Mouse (Mus musculus): ENCODE measurements at regions not wholly inside any gene's neighbourhood (a gene's known extent, or its start where the extent isn't known, plus 50 kb on each side); places are given as distances from the start of the nearest gene placed in this dataset.

DNA sequence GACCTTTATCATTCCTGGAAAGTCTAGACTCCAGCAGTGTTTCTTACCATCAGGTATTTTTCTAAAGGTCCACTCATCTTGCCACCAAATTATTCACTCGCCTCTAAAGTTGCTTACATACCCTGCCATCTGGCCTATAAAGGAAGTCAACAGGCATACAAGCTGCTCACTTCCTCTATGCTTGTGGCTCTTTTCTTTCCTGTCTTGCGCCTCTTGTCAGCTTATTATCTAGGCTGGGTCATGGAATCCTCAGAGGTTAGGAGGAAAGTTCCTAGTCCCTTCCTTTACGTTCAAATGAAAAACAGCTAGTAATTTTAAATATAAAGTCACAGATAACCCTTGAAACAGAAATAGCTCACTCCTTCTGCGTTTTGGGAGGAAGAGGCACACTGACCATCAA, 97.9 kb downstream of the Lipi start:
- DNase-seq = no peak

DNA sequence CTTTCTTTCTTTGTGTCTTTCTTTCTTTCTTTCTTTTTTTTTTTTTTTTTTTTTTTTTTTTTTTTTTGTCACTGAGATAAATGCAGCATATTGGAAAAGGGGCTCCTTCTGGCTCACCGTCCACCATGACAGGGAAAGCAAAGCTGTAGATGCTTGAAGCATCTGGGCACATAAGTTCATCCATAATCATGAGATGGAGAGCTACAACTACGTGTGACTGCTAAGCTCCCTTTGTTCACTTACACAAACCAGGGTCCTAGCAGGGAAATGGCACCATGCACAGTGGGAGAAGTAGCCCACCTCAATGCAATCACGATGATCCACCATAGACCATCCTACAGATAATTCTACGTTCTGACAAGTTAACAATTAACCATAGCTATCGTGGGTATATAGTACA, 102.0 kb downstream of the Lipi start:
- no peak for DNase-seq

DNA sequence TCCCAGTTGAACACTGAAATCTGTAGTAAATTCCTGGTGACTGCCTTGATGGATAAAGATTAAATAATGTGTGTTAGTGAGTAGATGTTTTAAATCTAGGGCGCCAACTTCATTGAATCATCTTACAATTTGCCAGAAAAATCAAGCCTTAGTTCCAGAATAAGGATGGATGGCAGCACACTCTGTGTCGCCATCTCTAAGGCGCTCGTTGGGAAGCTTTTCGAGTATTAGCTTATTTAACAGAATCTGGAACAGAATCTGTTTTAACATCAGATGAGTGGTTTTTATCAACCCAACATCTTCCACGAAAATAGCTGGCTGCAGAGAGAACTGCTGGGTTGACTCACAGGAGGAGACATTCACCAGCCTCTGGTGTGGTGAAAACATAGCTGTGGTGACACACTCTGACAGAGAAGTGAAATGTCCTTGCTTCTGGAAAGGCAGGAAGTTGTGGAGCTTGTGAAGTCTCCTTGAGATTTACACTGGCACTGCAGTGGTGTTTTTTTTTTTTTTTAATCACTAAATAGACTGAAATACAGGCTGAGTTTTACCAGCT, 120.4 kb downstream of the Lipi start:
- DNase-seq = peak; percentile 35

- no peak for DNase-seq
These were observed 123.7 kb downstream of the Lipi start for GRCm38 (mm10) chr16:75462136-75462535.

- DNase-seq = peak; percentile 59
These were observed 138.9 kb downstream of the Lipi start for GRCm38 (mm10) chr16:75446901-75447514.

GRCm38 (mm10) chr16:75439296-75439695, 146.6 kb downstream of the Lipi start:
- peak; percentile 39 for DNase-seq

DNA sequence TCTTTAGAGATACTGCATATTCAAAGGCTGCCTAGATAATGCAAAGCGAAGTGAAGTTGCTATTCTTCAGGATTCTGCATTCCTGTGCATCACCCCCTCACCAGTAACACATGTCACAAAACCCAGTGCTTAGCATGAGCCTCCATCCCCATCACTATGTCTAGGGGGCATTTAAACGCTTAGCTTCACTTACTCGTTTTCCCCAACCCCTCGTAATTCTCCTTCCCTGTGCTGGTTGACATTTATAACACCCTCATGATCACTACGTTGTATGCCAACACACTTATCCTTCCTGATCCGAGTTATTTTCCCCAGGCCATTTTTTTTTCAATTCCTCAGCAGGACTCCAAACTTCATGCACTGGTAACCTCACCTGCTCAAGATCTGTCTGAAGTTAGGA, 152.6 kb downstream of the Lipi start:
- DNase-seq = no peak

DNA sequence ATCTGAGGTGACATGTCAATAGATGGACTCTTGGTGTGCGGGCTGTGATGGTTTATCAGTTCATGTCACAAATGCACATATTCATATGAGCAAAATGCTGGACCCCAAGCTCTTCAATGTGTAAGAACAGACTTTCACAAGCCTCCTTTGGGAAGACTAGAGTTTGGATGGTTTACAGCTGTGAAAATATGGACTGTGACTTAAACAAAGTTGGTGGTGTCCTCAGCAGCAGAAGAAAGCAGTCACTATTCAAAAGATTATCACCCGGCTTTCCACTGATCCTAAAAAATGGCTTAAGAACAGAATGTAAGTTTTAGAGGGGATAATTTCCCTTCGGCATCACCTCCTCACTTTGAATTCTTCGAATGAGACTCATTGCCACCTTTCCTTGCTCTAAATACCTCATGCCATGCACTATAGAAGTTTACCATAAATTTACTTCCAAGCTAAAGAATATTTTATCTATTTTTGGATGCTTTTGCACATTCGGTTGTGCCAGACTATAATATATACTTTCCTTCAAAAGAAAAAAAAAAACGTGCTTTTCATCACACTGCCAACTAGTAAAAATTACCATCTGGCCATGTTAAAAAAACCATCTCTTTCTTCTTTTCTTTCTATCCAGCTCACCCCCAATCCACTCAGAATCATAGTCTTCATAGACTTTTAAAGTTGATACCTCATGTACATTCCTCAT, 201.2 kb downstream of the Lipi start:
- DNase-seq = no peak

- no peak for DNase-seq
These were observed 204.7 kb downstream of the Lipi start for GRCm38 (mm10) chr16:75381191-75381590.

DNA sequence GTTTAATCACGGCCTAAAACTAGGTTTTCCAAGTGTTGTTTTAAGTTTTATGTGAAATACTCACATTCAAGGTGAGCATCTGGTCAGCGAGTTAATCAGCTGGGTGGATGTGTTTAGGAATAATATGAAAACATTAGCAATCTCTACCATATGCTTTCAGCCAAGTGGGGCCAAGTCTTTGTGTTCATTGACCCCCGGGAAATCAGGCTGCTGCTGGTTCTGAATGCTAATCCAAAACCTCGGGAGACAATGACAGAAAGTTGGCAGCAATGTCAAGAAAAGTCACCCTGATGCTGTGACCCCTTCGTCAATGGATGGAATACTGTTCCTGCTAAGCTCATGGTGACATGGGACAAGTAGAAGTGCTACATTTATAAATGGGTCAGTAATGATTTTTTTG, 216.2 kb downstream of the Lipi start:
- no peak for DNase-seq

- DNase-seq = peak; percentile 23
These were observed 219.1 kb downstream of the Lipi start for GRCm38 (mm10) chr16:75366727-75367126.

DNA sequence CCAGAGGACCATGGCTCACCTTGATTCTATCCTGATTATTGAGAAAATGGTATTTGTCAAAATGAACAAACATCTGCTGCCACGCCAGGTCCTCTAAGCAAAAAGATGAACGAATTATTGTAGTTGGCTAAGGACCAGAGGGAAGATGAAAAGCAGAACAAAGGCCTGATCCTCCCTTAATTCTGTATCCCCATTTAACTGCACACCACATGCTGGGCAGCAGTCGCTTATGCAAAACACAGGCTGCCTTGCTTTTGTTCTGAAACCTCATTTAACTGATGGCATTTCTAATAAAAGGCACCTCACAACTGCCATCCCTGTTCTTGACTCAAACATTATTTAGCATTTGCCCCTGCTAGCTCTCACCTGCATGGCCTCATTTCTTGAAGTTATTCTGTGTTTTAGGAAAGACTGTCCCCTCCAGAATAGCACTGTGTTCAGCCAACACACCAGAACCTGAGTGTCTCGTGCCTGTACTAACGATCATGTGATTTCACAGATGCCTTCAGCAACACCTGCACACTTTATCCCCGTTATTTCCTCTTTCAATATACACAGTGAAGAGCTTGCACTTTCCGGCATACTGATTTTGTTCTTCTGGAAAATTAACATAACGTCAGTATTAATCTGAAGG, 220.4 kb downstream of the Lipi start:
- no peak for DNase-seq

- DNase-seq = no peak
These were observed 223.8 kb downstream of the Lipi start for GRCm38 (mm10) chr16:75362095-75362494.

GRCm38 (mm10) chr16:75360791-75361190, 225.1 kb downstream of the Lipi start:
- no peak for DNase-seq

DNA sequence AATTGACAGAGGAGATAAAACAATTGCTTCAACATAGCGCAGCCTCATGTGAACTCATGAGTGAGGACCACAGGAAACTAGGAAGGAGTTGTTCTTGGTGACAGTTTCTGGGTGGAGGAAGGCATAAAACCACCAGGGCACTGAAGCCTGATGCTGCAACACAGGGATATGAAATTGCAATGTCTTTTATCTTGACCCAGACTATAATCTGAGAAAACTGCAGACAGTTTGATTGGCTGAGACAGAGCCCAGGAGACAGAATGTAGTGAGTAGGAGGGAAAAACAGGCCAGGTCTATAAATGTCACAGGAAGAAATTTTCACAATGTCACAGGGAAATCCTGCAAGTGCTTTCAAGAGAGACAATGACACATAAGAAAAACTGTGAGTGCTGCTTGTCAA, 232.5 kb downstream of the Lipi start:
- DNase-seq = no peak

DNA sequence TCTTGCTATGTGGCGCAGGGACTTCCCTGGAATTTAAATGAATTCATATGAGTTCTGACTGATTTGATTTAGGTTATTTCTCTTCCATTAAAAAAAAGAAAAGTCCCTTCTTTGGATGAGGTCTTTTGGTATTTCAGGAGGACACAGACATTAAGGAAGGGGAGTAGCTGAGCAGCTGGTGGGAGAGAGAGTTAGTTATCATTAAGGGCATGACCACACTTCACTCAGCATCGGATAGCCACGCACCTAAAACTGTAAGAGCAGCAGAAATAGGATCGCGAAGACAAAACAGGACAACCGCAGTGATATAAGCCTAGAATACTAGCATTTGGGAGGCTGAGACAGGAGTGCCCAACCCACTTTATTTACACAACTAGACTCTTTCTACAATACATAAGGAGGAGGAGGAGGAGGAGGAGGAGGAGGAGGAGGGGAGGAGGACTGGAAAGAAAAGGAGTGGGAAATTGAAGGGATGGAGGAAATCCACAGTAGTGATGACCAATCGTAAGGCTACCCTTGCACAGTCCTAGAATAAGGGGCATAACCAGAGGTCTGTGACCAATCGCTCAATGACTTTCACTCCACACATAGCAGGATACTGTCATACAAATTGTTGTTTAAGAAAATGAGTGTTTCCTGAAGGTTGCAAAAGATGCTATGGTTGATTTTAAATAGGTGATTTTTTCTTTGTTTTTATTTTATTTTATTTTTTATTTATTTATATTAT, 241.5 kb downstream of the Lipi start:
- no peak for DNase-seq

DNA sequence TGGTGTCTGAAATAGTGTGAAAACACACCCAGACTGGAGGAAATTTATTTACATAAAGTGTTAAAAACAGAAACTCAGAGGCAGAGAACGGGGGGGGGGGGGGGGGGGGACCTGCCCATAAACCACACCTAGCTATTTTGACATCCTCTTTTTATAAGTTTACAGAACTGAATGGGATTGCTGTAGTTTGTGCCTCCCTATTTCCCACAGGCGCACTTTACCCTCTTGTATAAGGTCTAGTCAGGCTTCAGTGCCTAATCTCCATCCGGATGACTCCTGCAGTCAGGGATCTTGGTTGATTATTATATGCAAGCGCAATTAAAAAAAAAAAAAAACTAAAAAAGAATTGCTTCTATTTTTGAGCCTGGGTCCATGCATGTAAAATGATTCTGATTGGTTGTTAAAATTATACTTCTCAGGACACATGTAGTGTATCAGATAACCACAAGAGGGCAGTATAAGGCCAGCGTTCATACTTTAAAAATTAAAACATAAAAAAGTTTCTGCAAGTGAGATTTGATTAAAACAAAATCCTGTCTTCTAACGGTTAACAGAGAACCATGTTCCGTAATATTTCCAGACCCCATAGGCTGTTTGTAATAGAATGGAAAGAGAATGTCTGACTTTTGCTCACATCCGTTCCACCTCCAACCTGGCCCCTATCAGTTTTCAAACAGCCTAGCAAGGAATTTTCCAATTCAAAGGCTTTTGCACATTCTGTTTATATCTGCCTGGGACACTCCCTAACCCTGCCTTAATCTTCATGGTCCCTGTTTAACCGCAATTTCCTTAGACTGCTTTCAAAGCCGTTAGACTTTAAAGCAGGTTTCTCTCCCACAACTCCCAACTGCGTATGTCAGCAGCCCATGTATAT, 242.6 kb downstream of the Lipi start:
- DNase-seq = no peak

DNA sequence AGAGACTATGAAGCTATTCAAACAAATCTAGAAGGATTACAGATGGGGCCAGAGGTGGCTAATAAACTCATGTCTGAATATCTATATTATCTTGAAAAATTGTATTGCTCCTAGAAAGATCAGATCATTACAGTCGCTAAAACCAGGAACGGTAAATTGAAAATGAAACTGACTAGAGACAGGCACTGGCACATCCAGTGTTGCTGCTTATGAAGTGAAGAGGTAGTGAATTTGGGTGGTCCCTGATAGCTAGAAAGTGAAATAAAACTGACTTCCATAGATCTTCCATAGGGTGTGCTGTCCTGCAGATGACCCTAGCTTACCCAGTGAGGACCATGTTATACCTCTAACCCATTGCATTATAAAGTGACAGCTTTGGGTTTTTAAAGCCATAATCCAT, 251.6 kb downstream of the Lipi start:
- no peak for DNase-seq

GRCm38 (mm10) chr16:75333750-75334149, 252.1 kb downstream of the Lipi start:
- no peak for DNase-seq

DNA sequence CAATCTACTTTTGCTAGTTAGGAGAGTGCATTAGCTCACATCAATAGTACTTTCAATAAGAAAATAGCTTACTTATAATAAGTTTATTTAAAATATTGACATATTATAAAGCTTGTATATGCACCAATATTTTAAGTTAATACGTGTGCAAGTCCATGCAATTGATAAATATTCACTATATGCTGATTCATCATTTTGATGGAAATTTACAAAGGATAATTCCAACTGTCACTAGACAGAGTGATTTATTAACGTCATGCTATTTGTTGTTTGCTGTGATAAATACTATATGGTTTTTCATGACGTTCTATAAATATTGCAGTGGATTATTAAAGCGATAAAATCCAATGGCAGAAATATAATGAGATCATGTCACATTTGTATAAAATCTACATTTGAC, 253.0 kb downstream of the Lipi start:
- DNase-seq = no peak

DNA sequence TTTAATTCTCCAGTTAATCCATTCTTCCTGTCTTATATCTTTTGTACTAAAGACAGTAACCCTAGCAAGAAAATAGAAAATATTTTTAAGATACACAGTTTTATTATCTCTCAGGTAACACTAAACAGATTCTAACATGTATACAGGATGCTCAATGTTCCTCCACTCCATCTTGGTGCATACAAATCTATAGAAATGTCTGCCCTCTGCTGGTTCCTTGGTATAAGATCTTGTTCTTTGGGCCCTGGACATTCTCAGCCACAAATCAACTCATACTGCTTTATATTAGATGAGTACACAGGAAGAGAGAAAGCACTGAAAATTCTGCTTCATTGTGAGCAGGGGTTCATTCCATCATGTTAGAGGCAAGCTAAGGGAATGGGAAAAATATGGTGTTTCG, 260.6 kb downstream of the Lipi start:
- no peak for DNase-seq

- no peak for DNase-seq
These were observed 281.1 kb downstream of the Lipi start for GRCm38 (mm10) chr16:75304743-75305142.
